Mouse (Mus musculus): ENCODE measurements around the gene Abtb2.

GRCm38 (mm10) chr2:103631293-103631717 is 65.2 kb downstream of the Abtb2 start:
- TF ChIP-seq GATA1 (IDR thresholded peaks at IDR 0.05; ENCODE audit: borderline replicate concordance, low read length) (no peak), CTCF (IDR thresholded peaks at IDR 0.05; ENCODE audit: low read depth, low read length) (no peak)
